Mouse (Mus musculus): ENCODE data around the gene Cenpt. TPM values are rescaled to one million over a fixed set of nuclear protein-coding genes. Genes with fewer than 3 reads are reported as not detected.
A peak's percentile ranks its signal among the peaks of the same experiment; 100 is the strongest.

Gene Cenpt
- polyA plus RNA-seq, 1 experiment from 2014 or later, result 40.5 TPM

DNA sequence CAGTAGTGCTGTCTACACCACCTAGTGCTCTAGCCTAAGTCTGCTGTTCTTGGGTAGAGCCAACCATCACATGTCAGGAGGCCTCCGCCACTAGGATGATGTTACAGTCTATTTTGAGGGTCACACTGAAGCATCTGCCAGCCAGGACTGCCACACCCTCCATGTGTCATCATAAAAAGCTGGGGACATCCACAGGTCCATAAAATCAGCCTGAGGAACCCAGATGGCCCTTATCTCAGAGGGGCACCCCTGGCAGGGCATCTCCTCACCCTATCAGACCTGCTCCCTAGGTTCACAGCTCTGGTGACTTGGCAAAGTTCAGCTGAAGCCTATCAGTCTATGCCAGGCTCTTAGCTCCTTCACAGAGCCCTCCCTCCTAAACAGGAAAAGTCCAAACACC, 32.2 kb downstream of the Cenpt start:
- ATAC-seq (ENCODE audit: extremely low read depth, insufficient number of reproducible peaks, low FRiP score, low TSS enrichment), result peak; percentile 82
- WGBS, result 63% methylated on average over 1 of the region's 1 CpGs
- Histone ChIP-seq H3K4me2 (peak overlapping the region; percentile 97), H3K4me1 (peaks cover 23% of the 10 kb centered on the region), H3K27ac (replicated peaks) (peak overlapping the region; percentile 50; the same call in 1 of the 2 replicates), H3K36me3 (peaks cover 68% of the 10 kb centered on the region), H3K4me3 (peak overlapping the region; percentile 24; the same call in 1 of the 2 replicates), H3K9ac (no peak overlapping the region), H3K9me3 (no peaks in the 10 kb centered on the region), H3K27me3 (replicated peaks) (no peaks in the 10 kb centered on the region)

DNA sequence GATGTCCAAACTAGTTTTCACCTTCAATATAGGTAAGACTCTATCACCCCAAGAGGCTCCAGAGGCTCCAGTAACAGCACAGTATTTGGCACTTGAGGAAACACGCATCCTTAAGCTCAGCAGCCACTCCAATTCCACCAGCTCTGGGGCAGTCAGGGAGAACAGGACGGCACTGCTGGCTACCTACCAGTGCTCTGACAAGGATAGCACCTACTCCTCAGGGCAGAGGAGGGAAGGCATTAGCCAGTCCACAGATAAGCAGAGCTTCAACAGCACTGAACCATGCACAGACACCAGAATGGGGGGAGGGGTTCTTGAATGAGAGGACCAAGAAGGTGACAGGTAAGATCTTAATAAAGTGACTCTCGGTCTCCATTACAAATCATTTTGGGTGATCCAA, 33.4 kb downstream of the Cenpt start:
- no peak for ATAC-seq (ENCODE audit: extremely low read depth, insufficient number of reproducible peaks, low FRiP score, low TSS enrichment)
- Histone ChIP-seq H3K36me3 (peaks cover 60% of the 10 kb centered on the region), H3K4me2 (peak overlapping the region; percentile 97), H3K4me1 (peaks cover 13% of the 10 kb centered on the region), H3K27ac (replicated peaks) (no peak overlapping the region), H3K27me3 (replicated peaks) (no peaks in the 10 kb centered on the region), H3K9me3 (no peaks in the 10 kb centered on the region), H3K4me3 (peak overlapping the region; percentile 24), H3K9ac (peak overlapping the region; percentile 47; the same call in 1 of the 2 replicates)
- WGBS, result 78% methylated on average over 3 of the region's 3 CpGs

DNA sequence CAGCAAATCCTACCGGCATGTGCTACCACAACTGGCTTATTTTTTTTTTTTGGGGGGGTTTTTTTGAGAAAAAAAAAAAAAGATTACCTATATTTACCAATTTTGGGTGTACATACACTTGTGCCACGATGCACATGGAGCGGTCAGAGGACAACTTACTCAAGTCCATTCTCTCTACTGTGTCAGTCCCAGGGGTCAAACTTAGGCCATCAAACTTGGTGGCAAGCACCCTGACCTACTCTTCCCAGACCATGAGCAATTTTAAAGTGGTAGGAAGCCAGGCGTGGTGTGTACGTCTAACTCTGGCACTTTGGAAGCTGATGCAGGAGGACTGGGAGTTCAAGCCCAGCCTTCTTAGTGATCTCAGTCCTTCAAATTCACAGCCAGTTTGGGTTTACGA, 39.8 kb downstream of the Cenpt start:
- Histone ChIP-seq H3K36me3 (peaks cover 20% of the 10 kb centered on the region), H3K4me3 (no peak overlapping the region), H3K9ac (no peak overlapping the region), H3K4me1 (peaks cover 30% of the 10 kb centered on the region), H3K9me3 (no peaks in the 10 kb centered on the region), H3K27me3 (replicated peaks) (no peaks in the 10 kb centered on the region), H3K4me2 (no peak overlapping the region; the same call in 1 of the 2 replicates), H3K27ac (replicated peaks) (no peak overlapping the region)
- no peak for ATAC-seq (ENCODE audit: extremely low read depth, insufficient number of reproducible peaks, low FRiP score, low TSS enrichment)
- 89% methylated on average over 6 of the region's 6 CpGs for WGBS

DNA sequence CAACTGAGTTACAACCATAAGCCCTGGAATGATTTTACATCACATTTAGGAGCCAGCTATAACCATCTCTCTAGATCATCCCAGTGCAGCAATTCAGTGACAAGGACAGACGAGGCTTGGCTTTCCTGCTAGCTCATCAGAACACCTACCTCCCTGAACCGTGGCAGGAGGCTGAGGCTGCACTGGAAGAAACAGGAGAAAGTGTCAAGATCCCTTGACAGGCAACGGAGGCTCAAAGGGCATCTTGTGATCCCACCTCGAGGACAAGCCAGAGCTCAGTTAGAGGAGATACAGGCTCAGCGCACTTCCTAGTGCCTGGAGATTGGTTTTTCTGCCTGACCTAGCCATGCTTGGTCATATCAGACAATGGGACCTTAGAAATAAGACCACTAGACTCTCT, 40.6 kb downstream of the Cenpt start:
- WGBS, result 78% methylated on average over 5 of the region's 5 CpGs
- H3K4me2 ChIP-seq, result peak overlapping the region; percentile 13; the same call in 1 of the 2 replicates
- H3K4me3 ChIP-seq, result no peak overlapping the region
- no peaks in the 10 kb centered on the region for H3K27me3 ChIP-seq (replicated peaks)
- ATAC-seq (ENCODE audit: extremely low read depth, insufficient number of reproducible peaks, low FRiP score, low TSS enrichment), result no peak
- no peaks in the 10 kb centered on the region for H3K9me3 ChIP-seq
- no peak overlapping the region for H3K9ac ChIP-seq
- H3K36me3 ChIP-seq, result peaks cover 18% of the 10 kb centered on the region
- peaks cover 38% of the 10 kb centered on the region for H3K4me1 ChIP-seq
- no peak overlapping the region for H3K27ac ChIP-seq (replicated peaks)

DNA sequence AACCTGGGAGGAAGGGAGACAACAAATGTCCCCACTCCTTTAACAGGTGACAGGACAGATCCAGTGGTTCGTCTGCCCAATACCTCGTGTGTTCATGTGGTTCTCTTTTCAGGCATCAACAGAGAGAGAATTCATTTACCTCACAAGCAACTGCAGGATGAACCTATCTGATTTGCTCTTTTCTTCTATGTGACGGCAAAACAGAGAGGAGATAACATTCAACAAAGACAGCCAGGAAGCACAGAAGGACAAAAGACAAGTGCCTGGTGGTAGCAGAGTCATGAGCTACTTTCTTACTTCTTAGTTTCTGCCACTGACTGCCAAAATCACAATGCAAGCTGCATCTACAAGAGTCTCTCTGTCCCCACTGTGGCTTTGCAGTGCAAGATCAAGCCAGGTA, 41.5 kb downstream of the Cenpt start:
- peak overlapping the region; percentile 34; the same call in 1 of the 2 replicates for H3K27ac ChIP-seq (replicated peaks)
- no peak overlapping the region for H3K9ac ChIP-seq
- peaks cover 18% of the 10 kb centered on the region for H3K36me3 ChIP-seq
- H3K9me3 ChIP-seq, result no peaks in the 10 kb centered on the region
- H3K4me3 ChIP-seq, result no peak overlapping the region
- peaks cover 42% of the 10 kb centered on the region for H3K4me1 ChIP-seq
- peak overlapping the region; percentile 13; the same call in 1 of the 2 replicates for H3K4me2 ChIP-seq
- H3K27me3 ChIP-seq (replicated peaks), result no peaks in the 10 kb centered on the region
- 68% methylated on average over 3 of the region's 3 CpGs for WGBS
- ATAC-seq (ENCODE audit: extremely low read depth, insufficient number of reproducible peaks, low FRiP score, low TSS enrichment), result no peak

DNA sequence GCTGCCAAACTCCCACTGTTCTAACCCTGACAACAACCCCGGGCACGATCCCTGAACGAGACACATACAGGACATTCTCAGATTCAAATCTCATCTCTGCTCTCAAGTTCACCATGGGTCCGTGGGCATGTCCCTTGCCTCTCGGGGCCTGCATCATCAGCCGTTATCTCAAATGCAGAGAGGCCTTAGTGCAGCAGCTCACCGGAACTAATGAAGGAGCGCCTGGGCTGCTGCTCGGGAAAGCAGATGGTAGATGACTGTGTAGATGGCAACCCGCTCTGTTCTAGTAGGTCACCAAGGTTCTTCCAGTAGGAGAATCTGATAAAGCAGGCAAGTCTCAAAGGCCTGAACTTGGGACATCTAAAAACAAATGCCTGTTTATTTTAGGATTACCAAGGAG, 42.0 kb downstream of the Cenpt start:
- Histone ChIP-seq H3K4me2 (peak overlapping the region; percentile 13; the same call in 1 of the 2 replicates), H3K4me1 (peaks cover 44% of the 10 kb centered on the region), H3K9ac (no peak overlapping the region), H3K36me3 (peaks cover 18% of the 10 kb centered on the region), H3K27me3 (replicated peaks) (no peaks in the 10 kb centered on the region), H3K27ac (replicated peaks) (no peak overlapping the region), H3K4me3 (no peak overlapping the region), H3K9me3 (no peaks in the 10 kb centered on the region)
- WGBS, result 69% methylated on average over 10 of the region's 10 CpGs
- ATAC-seq (ENCODE audit: extremely low read depth, insufficient number of reproducible peaks, low FRiP score, low TSS enrichment), result no peak

DNA sequence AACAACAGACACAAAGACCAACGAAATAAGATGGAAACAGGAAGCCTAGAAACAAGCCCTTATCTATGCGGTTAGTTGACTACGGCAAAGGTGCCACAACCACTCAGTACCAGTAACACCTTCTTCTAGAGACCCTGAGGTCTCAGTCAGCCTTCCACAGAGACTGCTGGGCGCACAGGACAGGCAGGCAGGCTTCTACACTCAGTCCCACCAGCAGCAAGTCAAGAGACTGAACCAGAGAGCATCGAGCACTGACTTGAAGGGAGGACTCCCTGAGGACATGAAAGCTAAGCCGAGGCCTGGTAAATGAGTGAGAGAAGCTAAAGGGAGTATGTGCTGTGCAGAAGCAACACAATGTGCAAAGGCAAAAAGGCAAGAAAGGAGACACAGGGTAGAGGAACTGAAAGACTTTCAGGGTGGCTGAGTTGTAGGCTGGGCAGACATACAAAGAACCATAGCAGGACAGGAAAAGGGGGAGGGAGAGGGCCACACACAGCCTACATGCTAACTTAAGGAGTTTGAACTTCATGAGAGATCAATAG, 42.8 kb downstream of the Cenpt start:
- H3K36me3 ChIP-seq, result peaks cover 19% of the 10 kb centered on the region
- WGBS, result 78% methylated on average over 6 of the region's 6 CpGs
- H3K9me3 ChIP-seq, result no peaks in the 10 kb centered on the region
- 0 out of 2 replicates have a peak overlapping the region, but pooled peaks have one; percentile 9 for H3K4me3 ChIP-seq
- peak overlapping the region; percentile 32 for H3K4me2 ChIP-seq
- 0 out of 2 replicates have a peak overlapping the region, but pooled peaks have one; percentile 7 for H3K9ac ChIP-seq
- no peaks in the 10 kb centered on the region for H3K27me3 ChIP-seq (replicated peaks)
- peaks cover 44% of the 10 kb centered on the region for H3K4me1 ChIP-seq
- no peak for ATAC-seq (ENCODE audit: extremely low read depth, insufficient number of reproducible peaks, low FRiP score, low TSS enrichment)
- H3K27ac ChIP-seq (replicated peaks), result peak overlapping the region; percentile 32; the same call in 1 of the 2 replicates

DNA sequence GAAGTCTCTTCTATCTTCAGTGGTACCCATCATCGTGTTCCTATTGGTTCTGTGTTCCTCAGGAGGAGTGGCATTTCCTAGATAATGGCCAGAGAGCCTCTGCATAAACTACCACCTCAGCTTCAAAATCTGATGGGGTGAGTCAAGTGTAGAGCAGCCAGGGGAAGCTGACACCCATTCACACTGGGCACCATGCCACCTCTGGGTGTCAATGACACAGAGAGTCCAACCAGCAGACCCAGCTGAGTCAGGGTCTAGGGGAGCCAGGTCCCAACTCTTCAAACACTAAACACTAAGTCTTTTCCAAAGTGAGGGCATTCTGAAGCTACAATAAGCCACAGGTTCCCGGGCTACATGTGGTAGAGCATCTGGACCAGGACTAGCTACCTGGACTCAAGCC, 44.6 kb downstream of the Cenpt start:
- Histone ChIP-seq H3K9ac (no peak overlapping the region), H3K27me3 (replicated peaks) (no peaks in the 10 kb centered on the region), H3K9me3 (no peaks in the 10 kb centered on the region), H3K4me1 (peaks cover 44% of the 10 kb centered on the region), H3K4me3 (no peak overlapping the region), H3K4me2 (no peak overlapping the region), H3K36me3 (peaks cover 30% of the 10 kb centered on the region), H3K27ac (replicated peaks) (no peak overlapping the region)
- WGBS, result 87% methylated on average over 2 of the region's 2 CpGs
- ATAC-seq (ENCODE audit: extremely low read depth, insufficient number of reproducible peaks, low FRiP score, low TSS enrichment), result no peak

DNA sequence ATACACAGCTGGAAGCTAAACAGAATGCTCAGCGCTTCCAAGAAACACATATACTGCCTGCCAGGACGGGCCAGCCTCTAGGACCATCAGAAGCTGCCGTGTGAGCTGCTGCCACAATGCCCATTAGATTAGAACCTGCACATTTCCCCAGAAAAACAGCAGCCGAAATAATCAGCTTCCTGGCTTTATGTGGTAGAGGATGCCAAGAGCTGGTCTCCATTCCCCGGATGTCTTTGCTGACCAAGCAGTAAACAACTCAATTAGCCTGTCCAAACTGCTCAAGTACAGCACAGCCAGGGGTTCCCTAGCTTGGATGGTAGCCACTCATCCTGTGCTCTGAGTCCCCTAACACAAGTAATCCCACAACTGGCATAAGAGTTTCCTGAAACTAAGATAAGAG, 45.3 kb downstream of the Cenpt start:
- peak overlapping the region; percentile 2; the same call in 1 of the 2 replicates for H3K4me2 ChIP-seq
- no peak for ATAC-seq (ENCODE audit: extremely low read depth, insufficient number of reproducible peaks, low FRiP score, low TSS enrichment)
- peaks cover 44% of the 10 kb centered on the region for H3K4me1 ChIP-seq
- H3K27ac ChIP-seq (replicated peaks), result no peak overlapping the region
- peaks cover 25% of the 10 kb centered on the region for H3K36me3 ChIP-seq
- no peak overlapping the region for H3K9ac ChIP-seq
- H3K27me3 ChIP-seq (replicated peaks), result no peaks in the 10 kb centered on the region
- H3K4me3 ChIP-seq, result no peak overlapping the region
- no peaks in the 10 kb centered on the region for H3K9me3 ChIP-seq
- WGBS, result 68% methylated on average over 5 of the region's 5 CpGs

DNA sequence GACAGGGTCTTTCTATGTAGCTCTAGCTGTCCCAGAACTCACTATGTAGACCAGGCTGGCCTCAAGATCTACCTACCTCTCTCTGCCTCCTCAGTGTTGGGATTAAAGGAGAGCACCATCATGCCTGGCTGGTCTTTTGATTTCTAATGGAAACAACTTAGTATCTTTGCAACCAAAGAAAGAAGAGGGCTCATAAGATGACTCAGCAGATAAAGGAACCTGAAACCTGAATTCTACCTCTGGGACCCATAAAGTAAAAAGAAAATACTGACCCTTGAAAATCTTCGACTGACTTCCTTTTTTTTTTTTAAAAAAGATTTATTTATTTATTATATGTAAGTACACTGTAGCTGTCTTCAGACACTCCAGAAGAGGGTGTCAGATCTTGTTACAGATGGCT, 47.1 kb downstream of the Cenpt start:
- Histone ChIP-seq H3K4me1 (peaks cover 40% of the 10 kb centered on the region), H3K36me3 (peaks cover 28% of the 10 kb centered on the region), H3K27ac (replicated peaks) (no peak overlapping the region), H3K9me3 (no peaks in the 10 kb centered on the region), H3K4me3 (no peak overlapping the region), H3K27me3 (replicated peaks) (peaks cover 7% of the 10 kb centered on the region; the same call in 1 of the 2 replicates), H3K9ac (no peak overlapping the region), H3K4me2 (no peak overlapping the region)
- no peak for ATAC-seq (ENCODE audit: extremely low read depth, insufficient number of reproducible peaks, low FRiP score, low TSS enrichment)
- 79% methylated on average over 1 of the region's 1 CpGs for WGBS

DNA sequence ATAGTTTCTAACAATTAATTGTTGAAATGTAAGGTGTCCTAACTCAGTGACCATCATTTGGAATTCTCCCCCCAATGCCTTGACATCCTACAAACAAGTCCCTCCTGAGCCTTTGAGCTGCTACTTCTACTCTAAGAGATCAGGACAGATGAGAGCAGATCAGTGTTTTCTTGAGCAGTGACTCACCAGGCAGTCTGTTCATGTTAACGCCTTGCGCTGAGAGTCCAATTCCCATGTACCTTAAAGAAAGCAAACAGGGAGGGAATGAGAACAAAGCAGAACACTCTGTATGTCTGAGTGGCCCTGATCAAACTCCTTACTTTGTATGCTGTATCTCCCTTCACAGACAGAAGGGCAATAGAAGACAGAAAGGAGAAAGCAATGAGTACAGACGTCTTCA, 47.7 kb downstream of the Cenpt start:
- 71% methylated on average over 3 of the region's 3 CpGs for WGBS
- H3K4me3 ChIP-seq, result no peak overlapping the region
- no peak overlapping the region for H3K27ac ChIP-seq (replicated peaks)
- no peaks in the 10 kb centered on the region for H3K9me3 ChIP-seq
- no peak overlapping the region for H3K4me2 ChIP-seq
- H3K4me1 ChIP-seq, result peaks cover 40% of the 10 kb centered on the region
- H3K9ac ChIP-seq, result no peak overlapping the region
- no peak for ATAC-seq (ENCODE audit: extremely low read depth, insufficient number of reproducible peaks, low FRiP score, low TSS enrichment)
- H3K27me3 ChIP-seq (replicated peaks), result peaks cover 7% of the 10 kb centered on the region; the same call in 1 of the 2 replicates
- peaks cover 26% of the 10 kb centered on the region for H3K36me3 ChIP-seq

DNA sequence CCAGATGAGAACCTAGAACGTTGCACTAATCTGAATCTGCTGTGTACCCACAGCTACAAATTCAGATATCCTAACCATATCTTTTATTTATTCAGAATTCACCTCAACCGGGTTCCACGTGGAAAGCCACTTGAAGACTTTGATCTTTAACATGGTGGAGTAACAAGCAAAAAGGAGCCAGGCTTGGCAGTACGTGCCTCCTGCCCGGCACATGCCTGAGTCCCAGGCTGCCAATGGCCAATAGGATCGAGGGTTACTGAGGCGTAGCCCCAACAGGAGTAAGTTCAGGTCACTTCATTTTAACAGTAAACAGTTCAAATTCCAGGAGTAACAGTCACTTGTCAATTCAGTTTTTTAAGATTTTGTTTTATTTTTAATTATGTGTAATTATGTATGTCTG, 48.3 kb downstream of the Cenpt start:
- peaks cover 43% of the 10 kb centered on the region for H3K4me1 ChIP-seq
- H3K4me2 ChIP-seq, result no peak overlapping the region
- H3K4me3 ChIP-seq, result no peak overlapping the region
- no peak overlapping the region for H3K9ac ChIP-seq
- no peaks in the 10 kb centered on the region for H3K9me3 ChIP-seq
- WGBS, result 88% methylated on average over 7 of the region's 7 CpGs
- H3K27ac ChIP-seq (replicated peaks), result no peak overlapping the region
- ATAC-seq (ENCODE audit: extremely low read depth, insufficient number of reproducible peaks, low FRiP score, low TSS enrichment), result no peak
- H3K27me3 ChIP-seq (replicated peaks), result peaks cover 7% of the 10 kb centered on the region; the same call in 1 of the 2 replicates
- H3K36me3 ChIP-seq, result peaks cover 26% of the 10 kb centered on the region
